In genomic region chr9:111314219-111314618, GRCm38 (mm10) we compare ENCODE assay signal across 9 mouse cellular contexts. TPM values are rescaled to one million over a fixed set of nuclear protein-coding genes. Genes with fewer than 3 reads are reported as not detected.
DNase-seq lines count a peak whose midpoint lies in the region; TF ChIP-seq lines count a peak whose summit lies in the region.
"Had no signal": no experiment of that assay in that cellular context is flagged by ENCODE, and none has a peak within 500 bp of the region (broad histone marks: within the 10 kb centered on the region; RNA-seq: fewer than 3 reads in every experiment).

No protein-coding gene starts in this region.

- H3K36me3 ChIP-seq in heart, adult 2 months (ENCODE audit: control insufficient read depth, insufficient read depth, low read length), result no peaks in the 10 kb centered on the region
- H3K36me3 ChIP-seq: limb, embryonic 13.5 days had no signal

- H3K79me2 ChIP-seq in heart, adult 2 months (replicated peaks; ENCODE audit: control insufficient read depth, insufficient read depth, low read length), result no peaks in the 10 kb centered on the region

- H3K9ac ChIP-seq in heart, adult 2 months (ENCODE audit: low read depth, low read length), result no peak overlapping the region
- H3K9ac ChIP-seq: limb, embryonic 13.5 days had no signal

- TF ChIP-seq POLR2A in heart, adult 2 months (IDR thresholded peaks at IDR 0.05; ENCODE audit: insufficient read depth, low read depth, low read length), result no peak

- no peaks in the 10 kb centered on the region; the same call in 1 of the 2 replicates for H3K4me1 ChIP-seq in heart, adult 2 months (ENCODE audit: control insufficient read depth, insufficient read depth, low read length)

- no peak overlapping the region for H3K27ac ChIP-seq in heart, adult 2 months
- H3K27ac ChIP-seq: limb, embryonic 13.5 days had no signal

- H3K4me3 ChIP-seq in heart, adult 2 months, result no peak overlapping the region
- H3K4me3 ChIP-seq: limb, embryonic 13.5 days had no signal

- peak; percentile 69 for TF ChIP-seq CTCF in heart, adult 2 months (IDR thresholded peaks at IDR 0.05)

- 33% methylated on average over 5 of the region's 5 CpGs for WGBS in heart, adult 2 months

- peak in 1 of 2 experiments; percentile 38 for DNase-seq in heart, adult 2 months
- no peak for DNase-seq in heart, adult 9 months (ENCODE audit: low spot score in 2 of 2)
- DNase-seq in A20 (ENCODE audit: low read depth, low spot score), result peak; percentile 66
- DNase-seq in adrenal gland, adult 2 months, result peak; percentile 77
- peak; percentile 45 for DNase-seq in embryo, embryonic 9.5 days (ENCODE audit: extremely low spot score)
- DNase-seq in layer of hippocampus, adult 18-20 months (ENCODE audit: low spot score in 2 of 2), result peak; percentile 60 to 86
- peak; percentile 24 to 52 for DNase-seq in lung, postnatal 4 days
- peak; percentile 49 for DNase-seq in thymus, postnatal 14 days

- peaks cover 20% of the 10 kb centered on the region for H3K27me3 ChIP-seq in heart, adult 2 months (ENCODE audit: control insufficient read depth, insufficient read depth, low read length)

- intact Hi-C loops in heart, adult 2 months (cut with DNase I), result no loop called here

- no peak for TF ChIP-seq EP300 in heart, adult 2 months (IDR thresholded peaks at IDR 0.05; ENCODE audit: insufficient read depth, low read depth, low read length)

RNA-seq across cellular contexts. Expression of gene Trank1, which starts 2.7 kb away (rescaled TPM):
- total RNA-seq in heart, adult 2 months (2021), result not detected
- 0.04 and 0.06 TPM in 2 replicates for polyA plus RNA-seq in heart, adult 2 months (2012; rRNA removed)
- 10 to 100 TPM; 37.5 to 84.7 TPM for total RNA-seq in adrenal gland, adult 2 months (2021)
- 51.5 and 57.8 TPM in 2 replicates for polyA plus RNA-seq in adrenal gland, adult 2 months (2012; rRNA removed)
- total RNA-seq in layer of hippocampus, adult 18-20 months (2021), result 100 to 1,000 TPM; 220 TPM

RNA-seq across cellular contexts. Expression of gene Epm2aip1, which starts 42.5 kb away (rescaled TPM):
- 10 to 100 TPM; 20.3 to 23.8 TPM for total RNA-seq in heart, adult 2 months (2021)
- 8.9 and 19.2 TPM in 2 replicates for polyA plus RNA-seq in heart, adult 2 months (2012; rRNA removed)
- total RNA-seq in adrenal gland, adult 2 months (2021), result 10 to 100 TPM; 33.5 to 44.2 TPM
- 6.4 and 7.7 TPM in 2 replicates for polyA plus RNA-seq in adrenal gland, adult 2 months (2012; rRNA removed)
- total RNA-seq in layer of hippocampus, adult 18-20 months (2021), result 10 to 100 TPM; 79.6 to 80.9 TPM

RNA-seq across cellular contexts. Expression of gene Mlh1, which starts 42.6 kb away (rescaled TPM):
- total RNA-seq in heart, adult 2 months (2021), result 1 to 10 TPM; 6.1 to 7.1 TPM
- 12.6 and 12.9 TPM in 2 replicates for polyA plus RNA-seq in heart, adult 2 months (2012; rRNA removed)
- 10 to 100 TPM; 15.0 to 17.5 TPM for total RNA-seq in adrenal gland, adult 2 months (2021)
- 11.0 and 13.2 TPM in 2 replicates for polyA plus RNA-seq in adrenal gland, adult 2 months (2012; rRNA removed)
- 10 to 100 TPM; 10.6 to 16.7 TPM for total RNA-seq in layer of hippocampus, adult 18-20 months (2021)

Comparison
In these comparisons a context has a peak if more than half of its experiments do, and no peak if none do; other contexts are left out.
1. DNase-seq: peak in A20 (single experiment), adrenal gland, adult 2 months (single experiment), embryo, embryonic 9.5 days (single experiment), layer of hippocampus, adult 18-20 months (2 of 2), lung, postnatal 4 days (2 of 2) and thymus, postnatal 14 days (single experiment); none in heart, adult 9 months (0 of 2).
2. RNA of gene Trank1, which starts 2.7 kb away (total RNA-seq): 220 TPM in layer of hippocampus, adult 18-20 months and 37.5 to 84.7 TPM in adrenal gland, adult 2 months; not detected in heart, adult 2 months; every median in the first group is over 10 times any median in the second.